Mouse (Mus musculus) embryonic facial prominence, embryonic 11.5 days (tissue): ENCODE data around the gene Srsf12. TPM values are rescaled to one million over a fixed set of nuclear protein-coding genes. Genes with fewer than 3 reads are reported as not detected.

Experiments used
- ATAC-seq: fragments of 200-750 bp; cut with Nextera tagmentation; replicated peaks from 2 replicates; pipeline ENCODE4 v1.8.0; 2017; ENCODE audit warnings: low read depth; ENCODE audit not compliant: insufficient number of reproducible peaks, low FRiP score, low TSS enrichment
- DNase-seq: peaks from one replicate; pipeline ENCODE4 v3.0.0-alpha.2; 2015; ENCODE audit warnings: low spot score
- H3K27ac ChIP-seq: fragments of 300-500 bp; sonication (generic); replicated peaks from 2 replicates; pipeline ENCODE4 v1.5.1; 2014; ENCODE audit warnings: mild to moderate bottlenecking, low read depth, low read length, control low read depth
- H3K27me3 ChIP-seq: fragments of 300-500 bp; sonication (generic); 2 replicates; pipeline ENCODE4 v1.6.1; 2014; ENCODE audit warnings: mild to moderate bottlenecking, low read length, moderate library complexity, mixed read lengths; ENCODE audit not compliant: control insufficient read depth, insufficient read depth
- H3K36me3 ChIP-seq: fragments of 300-500 bp; sonication (generic); replicated peaks from 2 replicates; pipeline ENCODE4 v1.6.1; 2014; ENCODE audit warnings: low read depth, mild to moderate bottlenecking, low read length, moderate library complexity, mixed read lengths; ENCODE audit not compliant: control insufficient read depth, insufficient read depth
- H3K4me1 ChIP-seq: fragments of 300-500 bp; sonication (generic); 2 replicates; pipeline ENCODE4 v1.6.1; 2014; ENCODE audit warnings: low read length, mixed read lengths; ENCODE audit not compliant: control insufficient read depth, insufficient read depth
- H3K4me2 ChIP-seq: fragments of 300-500 bp; sonication (generic); 2 replicates; pipeline ENCODE4 v1.6.1; 2014; ENCODE audit warnings: low read depth, mild to moderate bottlenecking, control low read depth, low read length, moderate library complexity
- H3K4me3 ChIP-seq: fragments of 300-500 bp; sonication (generic); 2 replicates; pipeline ENCODE4 v1.5.1; 2014; ENCODE audit warnings: low read depth, low read length, control low read depth
- H3K9ac ChIP-seq: fragments of 300-500 bp; sonication (generic); replicated peaks from 2 replicates; pipeline ENCODE4 v1.6.1; 2014; ENCODE audit warnings: mild to moderate bottlenecking, control low read depth, low read length
- H3K9me3 ChIP-seq: fragments of 300-500 bp; sonication (generic); replicated peaks from 2 replicates; pipeline ENCODE4 v1.6.1; 2016; ENCODE audit warnings: mild to moderate bottlenecking, low read length, inconsistent platforms, mixed read lengths; ENCODE audit not compliant: control insufficient read depth
- WGBS: fragments of 180-500 bp; shearing (Covaris S2); extraction: QIAGEN DNeasy Blood & Tissue Kit; methylation state at CpG from one replicate; pipeline ENCODE4 v1.1.7; 2014; 5-methylcytosine and 5-hydroxymethylcytosine counted together
- polyA plus RNA-seq: library from polyadenylated mRNA; unstranded; fragments of >200 nt; fragmentation: Nextera tagmentation; extraction: Ambion mirVana; gene quantifications from 2 replicates; pipeline ENCODE4 v1.2.1, GENCODE M21; 2014

Srsf12 gene
- polyA plus RNA-seq, 1 experiment from 2014 or later = 10.8 TPM

- no peak overlapping the region for H3K4me2 ChIP-seq
- H3K9ac ChIP-seq = no peak overlapping the region
- ATAC-seq (no peak), DNase-seq (no peak)
- no peaks in the 10 kb centered on the region for H3K9me3 ChIP-seq
- no peak overlapping the region for H3K4me3 ChIP-seq
- no peaks in the 10 kb centered on the region for H3K36me3 ChIP-seq
- 85% methylated on average over 4 of the region's 4 CpGs for WGBS
- H3K27ac ChIP-seq = no peak overlapping the region
- no peaks in the 10 kb centered on the region for H3K4me1 ChIP-seq
- no peaks in the 10 kb centered on the region for H3K27me3 ChIP-seq
Observed at GRCm38 (mm10) chr4:33254706-33255105, 45.9 kb downstream of the Srsf12 start.

DNA sequence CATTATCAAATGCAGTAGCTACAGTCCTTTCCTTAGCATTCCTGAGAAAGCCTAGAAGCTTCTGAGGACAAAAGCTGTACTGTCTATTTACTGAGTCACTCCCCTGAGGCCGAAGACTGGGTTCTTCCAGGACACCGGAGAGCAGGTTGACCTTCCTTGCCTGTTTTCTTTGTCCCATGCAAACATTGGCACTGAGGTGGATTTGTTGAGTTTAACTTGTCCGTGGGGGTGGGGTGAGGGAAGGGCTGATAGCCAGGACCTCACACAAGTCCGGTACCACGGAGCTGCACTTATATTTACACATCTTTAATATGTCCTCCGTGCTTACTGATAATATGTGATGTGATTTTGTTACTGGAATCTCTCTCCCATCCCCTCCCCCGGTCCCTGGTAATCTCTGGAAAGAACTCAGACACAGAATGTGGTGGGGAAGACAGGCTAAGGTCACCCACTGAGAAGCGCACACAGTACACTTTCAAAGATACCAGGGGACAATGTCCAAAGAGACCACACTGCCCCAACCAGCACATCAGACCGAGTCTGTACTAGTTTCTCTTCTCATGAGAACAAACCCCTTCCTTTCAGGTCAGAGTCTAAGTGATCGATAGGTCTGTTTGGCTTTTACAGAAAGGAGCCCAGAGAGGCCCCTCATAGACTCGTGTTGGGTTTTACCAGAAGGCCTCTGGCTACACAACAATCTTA, 48.6 kb downstream of the Srsf12 start:
- no peak overlapping the region for H3K27ac ChIP-seq
- no peaks in the 10 kb centered on the region for H3K36me3 ChIP-seq
- DNase-seq = no peak
- H3K27me3 ChIP-seq = no peaks in the 10 kb centered on the region
- no peaks in the 10 kb centered on the region for H3K4me1 ChIP-seq
- H3K9me3 ChIP-seq = no peaks in the 10 kb centered on the region
- H3K4me2 ChIP-seq = no peak overlapping the region
- ATAC-seq = no peak
- H3K4me3 ChIP-seq = no peak overlapping the region
- WGBS = 60% methylated on average over 11 of the region's 11 CpGs
- H3K9ac ChIP-seq = no peak overlapping the region

DNA sequence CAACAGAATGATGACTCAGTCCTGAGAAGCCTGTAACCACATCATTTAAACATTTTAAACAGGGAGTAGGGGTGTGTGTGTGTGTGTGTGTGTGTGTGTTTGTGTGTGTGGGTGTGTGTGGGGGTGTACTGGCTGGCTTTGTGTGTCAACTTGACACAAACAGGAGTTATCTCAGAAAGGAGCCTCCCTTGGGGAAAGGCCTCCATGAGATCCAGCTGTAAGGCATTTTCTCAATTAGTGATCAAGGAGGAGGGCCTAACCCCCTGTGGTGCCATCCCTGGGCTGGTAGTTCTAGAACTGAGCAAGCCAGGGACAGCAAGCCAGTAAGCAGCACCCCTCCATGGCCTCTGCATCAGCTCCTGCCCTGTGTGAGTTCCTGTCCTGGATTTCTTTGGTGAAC, 51.5 kb downstream of the Srsf12 start:
- H3K27ac ChIP-seq = no peak overlapping the region
- no peak overlapping the region for H3K9ac ChIP-seq
- no peak overlapping the region for H3K4me2 ChIP-seq
- no peaks in the 10 kb centered on the region for H3K9me3 ChIP-seq
- DNase-seq (no peak), ATAC-seq (no peak)
- no peaks in the 10 kb centered on the region for H3K36me3 ChIP-seq
- no peak overlapping the region for H3K4me3 ChIP-seq
- no peaks in the 10 kb centered on the region for H3K27me3 ChIP-seq
- no peaks in the 10 kb centered on the region for H3K4me1 ChIP-seq

- no peak overlapping the region for H3K9ac ChIP-seq
- DNase-seq = no peak
- no peaks in the 10 kb centered on the region for H3K9me3 ChIP-seq
- no peaks in the 10 kb centered on the region for H3K36me3 ChIP-seq
- H3K27ac ChIP-seq = no peak overlapping the region
- H3K4me3 ChIP-seq = no peak overlapping the region
- 62% methylated on average over 7 of the region's 7 CpGs for WGBS
- no peak for ATAC-seq
- no peaks in the 10 kb centered on the region for H3K27me3 ChIP-seq
- H3K4me1 ChIP-seq = no peaks in the 10 kb centered on the region
- H3K4me2 ChIP-seq = no peak overlapping the region
Observed at GRCm38 (mm10) chr4:33261311-33261753, 52.5 kb downstream of the Srsf12 start.

GRCm38 (mm10) chr4:33262897-33263296, 54.1 kb downstream of the Srsf12 start:
- Histone ChIP-seq H3K4me2 (no peak overlapping the region), H3K27ac (no peak overlapping the region), H3K27me3 (no peaks in the 10 kb centered on the region), H3K36me3 (no peaks in the 10 kb centered on the region), H3K4me1 (no peaks in the 10 kb centered on the region), H3K4me3 (no peak overlapping the region), H3K9ac (no peak overlapping the region), H3K9me3 (no peaks in the 10 kb centered on the region)
- no peak for ATAC-seq
- WGBS = 81% methylated on average over 1 of the region's 1 CpGs
- no peak for DNase-seq

DNA sequence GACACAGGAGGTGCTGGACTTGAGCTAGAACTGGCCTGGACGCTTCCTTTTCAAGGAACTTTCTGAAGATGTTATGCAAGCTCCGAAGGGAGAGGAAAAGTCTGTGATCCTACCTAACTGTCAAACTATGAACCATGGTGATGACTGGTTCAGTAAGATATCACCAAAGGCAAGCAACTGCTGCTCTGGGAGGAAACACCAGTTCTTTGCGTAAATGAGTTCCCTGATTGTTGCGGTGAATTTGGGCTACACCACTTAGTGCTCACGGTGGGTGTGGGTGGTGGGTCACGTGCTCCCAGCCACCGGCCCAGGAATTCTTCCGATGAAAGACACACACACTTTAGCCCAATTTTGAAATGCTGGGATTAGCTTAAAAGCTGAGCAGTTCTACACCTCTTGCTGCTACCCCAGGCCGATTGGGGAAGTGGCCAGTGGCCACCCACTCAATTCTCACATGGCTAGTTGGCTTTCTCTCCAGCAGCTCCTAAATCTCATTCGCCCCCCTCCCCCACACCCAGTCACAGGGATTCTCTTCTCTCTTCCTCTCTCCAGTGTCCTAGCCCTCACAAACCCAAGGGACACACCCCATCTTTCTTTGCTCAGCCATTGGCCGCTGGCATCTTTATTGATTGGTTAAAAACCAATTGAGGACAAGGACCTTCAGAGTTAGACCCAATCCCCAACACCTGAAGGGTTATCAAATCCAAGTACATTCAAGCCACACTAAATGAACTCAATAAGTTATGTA, 56.4 kb downstream of the Srsf12 start:
- Histone ChIP-seq H3K36me3 (no peaks in the 10 kb centered on the region), H3K9ac (no peak overlapping the region), H3K27me3 (no peaks in the 10 kb centered on the region), H3K4me3 (no peak overlapping the region), H3K9me3 (no peaks in the 10 kb centered on the region), H3K27ac (no peak overlapping the region), H3K4me2 (no peak overlapping the region), H3K4me1 (no peaks in the 10 kb centered on the region)
- WGBS = 88% methylated on average over 11 of the region's 11 CpGs
- ATAC-seq = no peak
- DNase-seq = no peak

- Histone ChIP-seq H3K9me3 (no peaks in the 10 kb centered on the region), H3K4me2 (no peak overlapping the region), H3K4me1 (no peaks in the 10 kb centered on the region), H3K27ac (no peak overlapping the region), H3K36me3 (no peaks in the 10 kb centered on the region), H3K9ac (no peak overlapping the region), H3K27me3 (no peaks in the 10 kb centered on the region), H3K4me3 (no peak overlapping the region)
- DNase-seq (no peak), ATAC-seq (no peak)
- 88% methylated on average over 11 of the region's 11 CpGs for WGBS
Observed at GRCm38 (mm10) chr4:33270386-33271314, 61.9 kb downstream of the Srsf12 start.
